Mouse (Mus musculus): ENCODE data around the gene Pfkm. TPM values are rescaled to one million over a fixed set of nuclear protein-coding genes. Genes with fewer than 3 reads are reported as not detected.

Pfkm gene
- 141 and 145 TPM in 2 replicates for polyA plus RNA-seq (2012; rRNA removed)

DNA sequence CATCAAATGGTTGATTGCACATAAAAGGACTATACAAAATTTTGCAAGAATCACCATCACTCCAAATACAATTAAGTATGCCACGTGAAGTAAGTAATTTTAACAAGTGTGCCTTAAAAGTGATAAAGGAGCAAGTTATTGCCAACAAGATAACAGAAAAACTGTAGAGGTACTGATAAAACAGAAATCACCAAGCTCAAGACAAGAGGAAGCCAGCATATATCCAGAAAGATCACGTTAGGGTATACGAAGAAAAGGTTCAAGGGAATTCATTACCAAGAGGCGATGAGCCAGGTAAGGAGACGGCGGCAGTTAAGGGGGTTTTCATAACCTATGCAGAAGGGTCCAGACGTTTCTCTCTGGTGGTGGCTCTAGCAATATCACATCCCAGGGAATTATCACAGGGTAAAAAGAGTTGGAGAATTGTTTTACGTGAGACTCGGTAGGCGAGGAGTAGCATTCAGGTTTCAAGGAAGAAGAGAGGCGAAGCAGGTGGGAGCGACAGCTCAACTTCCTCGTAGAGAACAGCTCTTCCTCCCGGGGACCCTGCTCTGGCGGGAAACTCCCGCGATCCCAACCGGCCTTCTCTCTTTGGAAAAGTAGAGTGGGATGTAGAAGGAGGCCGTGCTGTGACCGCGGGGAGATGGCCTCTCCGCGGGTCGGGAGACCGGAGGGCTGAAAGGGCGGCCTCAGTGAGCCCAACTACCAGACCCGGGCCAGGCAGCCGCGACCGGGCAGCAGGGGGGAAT is at the start of gene Pfkm:
Pfkm (plus strand) TSS at position 218 of the 749 bp plus-strand sequence.

GRCm38 (mm10) chr15:98093121-98094011 is 977 bp downstream of the Pfkm start, which contains the start of gene Senp1:
Senp1 (minus strand) TSS chr15:98093744.

GRCm38 (mm10) chr15:98165525-98165924 is 73.1 kb downstream of the Pfkm start, which contains the start of gene Asb8:
Asb8 (minus strand) TSS chr15:98165625.

DNA sequence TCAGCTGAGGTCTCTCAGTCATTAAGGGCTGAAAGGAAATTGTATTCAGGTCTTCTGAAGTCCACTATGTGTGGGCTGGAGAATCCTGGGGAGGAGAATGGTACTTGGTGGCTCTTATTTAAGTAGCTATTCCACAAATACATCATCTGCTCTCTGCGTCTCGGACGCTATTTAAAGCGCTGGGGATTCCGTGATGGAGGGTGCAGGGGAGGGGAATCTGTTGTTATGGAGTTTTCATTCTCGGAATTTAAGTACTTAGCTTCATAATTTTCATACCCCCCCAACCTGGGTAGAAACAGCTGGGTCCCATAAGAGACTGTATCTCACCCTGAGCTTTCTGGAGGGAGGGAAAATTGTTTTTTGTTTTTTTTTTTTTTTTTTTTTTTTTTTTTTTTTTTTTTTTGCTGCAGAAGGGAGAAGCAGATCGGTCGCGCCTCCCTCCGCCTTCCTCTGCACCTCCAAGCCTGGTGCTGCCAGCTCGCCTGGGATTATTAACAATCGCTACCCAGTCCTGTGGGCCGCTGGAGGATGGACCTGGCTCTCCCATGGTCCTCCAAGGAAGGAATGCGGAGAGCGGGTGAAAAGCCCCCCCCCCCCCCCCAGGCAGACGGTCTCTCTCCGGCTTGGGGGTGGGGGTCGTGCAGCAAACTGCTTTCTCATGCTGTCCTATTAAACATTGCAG is 74.7 kb downstream of the Pfkm start, which contains the start of gene Ccdc184:
Ccdc184 (plus strand) TSS at position 196 of the 682 bp plus-strand sequence.

Other genes starting within 250 kb of the Pfkm start
- 62.2 and 67.1 TPM in 2 replicates for gene Hdac7, start 248.1 kb upstream of the Pfkm start, polyA plus RNA-seq (2012; rRNA removed)
- 0.98 and 1.4 TPM in 2 replicates for gene Vdr, start 182.0 kb upstream of the Pfkm start, polyA plus RNA-seq (2012; rRNA removed)
- 61.3 and 64.5 TPM in 2 replicates for gene Tmem106c, start 128.4 kb upstream of the Pfkm start, polyA plus RNA-seq (2012; rRNA removed)
- 9.5 and 16.5 TPM in 2 replicates for gene Col2a1, start 87.9 kb upstream of the Pfkm start, polyA plus RNA-seq (2012; rRNA removed)
- gene Senp1, start 1.2 kb downstream of the Pfkm start, polyA plus RNA-seq (2012; rRNA removed): 15.4 and 16.1 TPM in 2 replicates
- gene Asb8, start 73.0 kb downstream of the Pfkm start, polyA plus RNA-seq (2012; rRNA removed): 47.8 and 48.6 TPM in 2 replicates
- 58.9 and 63.7 TPM in 2 replicates for gene Ccdc184, start 74.6 kb downstream of the Pfkm start, polyA plus RNA-seq (2012; rRNA removed)
- not detected in 2 replicates for gene Olfr288, start 103.0 kb downstream of the Pfkm start, polyA plus RNA-seq (2012; rRNA removed)
- gene Gm44579, start 128.4 kb downstream of the Pfkm start, polyA plus RNA-seq (2012; rRNA removed): 0.06 and 0.07 TPM in 2 replicates
- 0.31 and 0.32 TPM in 2 replicates for gene Olfr287, start 128.5 kb downstream of the Pfkm start, polyA plus RNA-seq (2012; rRNA removed)
- gene Olfr286, start 141.9 kb downstream of the Pfkm start, polyA plus RNA-seq (2012; rRNA removed): not detected in 2 replicates
- not detected in 2 replicates for gene H1fnt, start 164.7 kb downstream of the Pfkm start, polyA plus RNA-seq (2012; rRNA removed)
- gene Zfp641, start 203.6 kb downstream of the Pfkm start, polyA plus RNA-seq (2012; rRNA removed): 13.7 and 14.5 TPM in 2 replicates
- gene Olfr285, start 224.8 kb downstream of the Pfkm start, polyA plus RNA-seq (2012; rRNA removed): not detected in 2 replicates
- gene Olfr284, start 248.4 kb downstream of the Pfkm start, polyA plus RNA-seq (2012; rRNA removed): not detected in 2 replicates